ENCODE assay signal across 18 mouse cellular contexts in genomic region chr10:96630110-96630509, GRCm38 (mm10).
"Had no signal": no experiment of that assay in that cellular context is flagged by ENCODE, and none has a peak within 500 bp of the region (broad histone marks: within the 10 kb centered on the region; RNA-seq: fewer than 3 reads in every experiment).

No protein-coding gene starts in this region.

- H3K27me3 ChIP-seq: liver, embryonic 15.5 days; neural tube, embryonic 15.5 days; stomach, embryonic 15.5 days had no signal

- H3K9ac ChIP-seq: liver, embryonic 15.5 days; neural tube, embryonic 15.5 days; stomach, embryonic 15.5 days had no signal

- H3K36me3 ChIP-seq: neural tube, embryonic 15.5 days had no signal

- H3K4me2 ChIP-seq: liver, embryonic 11.5 days; liver, embryonic 15.5 days; neural tube, embryonic 15.5 days; stomach, embryonic 15.5 days had no signal

- H3K27ac ChIP-seq: kidney, postnatal 0 days; layer of hippocampus, adult 2 months; left cerebral cortex, adult 2 months; limb, embryonic 10.5 days; liver, embryonic 15.5 days; midbrain, embryonic 10.5 days; neural tube, embryonic 15.5 days; stomach, embryonic 15.5 days had no signal

- DNase-seq: kidney, adult 9 months; kidney, postnatal 4 days; lung, adult 2 months; lung, postnatal 36 days; midbrain, embryonic 14.5 days; thymus, adult 2 months; thymus, postnatal 36 days had no signal

- ATAC-seq: lung, postnatal 0 days had no signal

- H3K9me3 ChIP-seq: limb, embryonic 10.5 days; liver, embryonic 15.5 days; midbrain, embryonic 10.5 days; neural tube, embryonic 15.5 days; stomach, embryonic 15.5 days had no signal

- H3K4me3 ChIP-seq: layer of hippocampus, adult 2 months; left cerebral cortex, adult 2 months; limb, embryonic 10.5 days; liver, embryonic 15.5 days; midbrain, embryonic 10.5 days; myocyte; neural tube, embryonic 15.5 days; stomach, embryonic 15.5 days had no signal
